Mouse (Mus musculus) liver, embryonic 14.5 days (tissue): ENCODE data around the gene Pttg1. TPM values are rescaled to one million over a fixed set of nuclear protein-coding genes. Genes with fewer than 3 reads are reported as not detected.

Experiments used
- ATAC-seq: fragments of 200-750 bp; cut with Nextera tagmentation; 2 replicates; pipeline ENCODE4 v1.8.0; 2017; ENCODE audit warnings: moderate number of reproducible peaks, mild to moderate bottlenecking, moderate library complexity; ENCODE audit not compliant: insufficient read depth
- DNase-seq, 3 experiments: peaks; one replicate each; pipeline ENCODE4 v3.0.0-alpha.2; 2012 to 2013; ENCODE audit warnings: low read depth in 3 of 3, low spot score in 3 of 3
- H3K27ac ChIP-seq: fragments of 300-500 bp; sonication (generic); 2 replicates; pipeline ENCODE4 v1.5.1; 2014; ENCODE audit warnings: moderate library complexity, mild to moderate bottlenecking, control low read depth, inconsistent platforms
- H3K27me3 ChIP-seq: fragments of 300-500 bp; sonication (generic); 2 replicates; pipeline ENCODE4 v1.6.1; 2014; ENCODE audit warnings: mild to moderate bottlenecking, low read length, moderate library complexity; ENCODE audit not compliant: control insufficient read depth, insufficient read depth
- H3K36me3 ChIP-seq: fragments of 300-500 bp; sonication (generic); replicated peaks from 2 replicates; pipeline ENCODE4 v1.6.1; 2014; ENCODE audit warnings: low read depth; ENCODE audit not compliant: control insufficient read depth, insufficient read depth
- H3K4me1 ChIP-seq, 2 experiments: fragments of 200-500 bp in 1 of 2; fragments of 300-500 bp in 1 of 2; sonication (generic) in 1 of 2; replicated peaks; 2 replicates each; pipeline ENCODE4 v1.6.1; 2012 to 2014; ENCODE audit warnings: antibody characterized with exemption in 1 of 2, inconsistent platforms in 1 of 2, low read length in 1 of 2; ENCODE audit not compliant: control insufficient read depth in 2 of 2, insufficient read depth in 2 of 2
- H3K4me2 ChIP-seq: fragments of 300-500 bp; sonication (generic); 2 replicates; pipeline ENCODE4 v1.6.1; 2014; ENCODE audit warnings: low read depth, mild to moderate bottlenecking, control low read depth, moderate library complexity
- H3K4me3 ChIP-seq, 2 experiments: fragments of 200-500 bp in 1 of 2; fragments of 300-500 bp in 1 of 2; sonication (generic) in 1 of 2; 2 replicates each; pipeline ENCODE4 v1.5.1; 2012 to 2014; ENCODE audit warnings: low read depth in 2 of 2, low read length in 2 of 2, mild to moderate bottlenecking in 2 of 2, control low read depth in 1 of 2, inconsistent platforms in 1 of 2, moderate library complexity in 1 of 2; ENCODE audit not compliant: insufficient read depth in 1 of 2
- H3K9ac ChIP-seq: fragments of 300-500 bp; sonication (generic); replicated peaks from 2 replicates; pipeline ENCODE4 v1.6.1; 2014; ENCODE audit warnings: mild to moderate bottlenecking, control low read depth, moderate library complexity
- H3K9me3 ChIP-seq: fragments of 300-500 bp; sonication (generic); 2 replicates; pipeline ENCODE4 v1.6.1; 2016; ENCODE audit warnings: low read length, mixed read lengths; ENCODE audit not compliant: control insufficient read depth
- CTCF ChIP-seq: IDR thresholded peaks from 2 replicates; pipeline ENCODE4 v1.5.1; 2016; ENCODE audit warnings: antibody characterized with exemption, low read depth, control low read depth
- EP300 ChIP-seq: IDR thresholded peaks from 2 replicates; pipeline ENCODE4 v1.6.1; 2016; ENCODE audit warnings: antibody characterized with exemption, low read depth
- WGBS: fragments of 180-500 bp; shearing (Covaris S2); extraction: QIAGEN DNeasy Blood & Tissue Kit; methylation state at CpG from one replicate; pipeline ENCODE4 v1.1.7; 2014; ENCODE audit not compliant: insufficient replicate concordance; 5-methylcytosine and 5-hydroxymethylcytosine counted together
- polyA plus RNA-seq, 2 experiments: library from polyadenylated mRNA; depleted of rRNA in 1 of 2; stranded (reverse) in 1 of 2; unstranded in 1 of 2; fragments of >200 nt; fragmentation: Nextera tagmentation in 1 of 2; extraction: Ambion mirVana in 1 of 2; gene quantifications; 2 replicates each; pipeline versions ENCODE4 v1.2.1 to v1.2.3; 2012 to 2014

The Pttg1 gene
- polyA plus RNA-seq, 2 experiments, result 35.0 to 58.2 TPM

DNA sequence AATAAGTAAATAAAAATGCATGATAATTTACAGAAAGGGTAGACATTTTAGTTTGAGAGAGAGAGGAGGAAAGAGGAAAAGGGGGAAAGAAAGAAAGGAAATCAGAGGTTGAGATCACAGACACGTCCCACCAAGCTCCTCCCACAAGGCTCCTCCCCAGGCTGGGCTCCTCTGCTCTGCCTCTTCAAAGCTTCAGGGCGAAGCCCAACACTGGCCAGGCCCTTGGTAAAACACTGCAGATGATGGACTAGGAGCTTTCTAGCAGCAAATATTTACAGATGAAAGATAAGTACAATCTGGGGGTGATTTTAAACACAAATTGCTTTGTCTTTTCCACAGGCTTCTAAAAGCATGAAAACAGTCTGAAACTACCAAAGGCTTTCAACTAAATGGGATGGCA, 33.3 kb downstream of the Pttg1 start:
- Histone ChIP-seq H3K9me3 (no peaks in the 10 kb centered on the region), H3K27me3 (no peaks in the 10 kb centered on the region), H3K4me2 (no peak overlapping the region), H3K4me3 (no peak overlapping the region), H3K36me3 (no peaks in the 10 kb centered on the region), H3K27ac (no peak overlapping the region), H3K4me1 (no peaks in the 10 kb centered on the region), H3K9ac (no peak overlapping the region)
- WGBS, result 25% methylated on average over 2 of the region's 2 CpGs
- no peak for DNase-seq
- TF ChIP-seq EP300 (no peak), CTCF (no peak)
- no peak for ATAC-seq

DNA sequence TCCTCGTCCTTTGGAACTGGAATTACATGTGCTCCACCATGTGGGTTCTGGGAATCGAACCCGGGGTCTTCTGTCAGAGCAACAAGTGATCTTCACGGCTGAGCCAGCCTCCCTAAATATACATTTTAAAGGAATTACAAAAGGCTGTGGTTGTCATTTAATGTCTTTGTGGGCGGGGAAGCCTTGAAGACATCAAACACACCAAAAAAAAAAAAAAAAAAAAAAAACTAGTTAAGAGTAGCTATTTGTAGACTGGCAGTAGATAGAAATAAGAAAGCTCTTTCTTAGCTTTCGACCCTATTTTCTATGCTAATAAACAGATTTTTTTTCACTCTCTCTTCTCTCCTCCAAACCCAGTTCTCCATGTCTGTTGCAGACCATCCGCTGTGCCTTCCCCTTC, 36.9 kb downstream of the Pttg1 start:
- Histone ChIP-seq H3K27me3 (no peaks in the 10 kb centered on the region; the same call in 1 of the 2 replicates), H3K4me2 (no peak overlapping the region), H3K27ac (no peak overlapping the region), H3K36me3 (no peaks in the 10 kb centered on the region), H3K9ac (no peak overlapping the region), H3K9me3 (no peaks in the 10 kb centered on the region), H3K4me1 (peaks cover 0 to 3% of the 10 kb centered on the region in 2 experiments; a peak in 1 of 4 replicates), H3K4me3 (no peak overlapping the region)
- 52% methylated on average over 7 of the region's 7 CpGs for WGBS
- DNase-seq (no peak), ATAC-seq (no peak)
- TF ChIP-seq CTCF, result no peak
- TF ChIP-seq EP300, result no peak

DNA sequence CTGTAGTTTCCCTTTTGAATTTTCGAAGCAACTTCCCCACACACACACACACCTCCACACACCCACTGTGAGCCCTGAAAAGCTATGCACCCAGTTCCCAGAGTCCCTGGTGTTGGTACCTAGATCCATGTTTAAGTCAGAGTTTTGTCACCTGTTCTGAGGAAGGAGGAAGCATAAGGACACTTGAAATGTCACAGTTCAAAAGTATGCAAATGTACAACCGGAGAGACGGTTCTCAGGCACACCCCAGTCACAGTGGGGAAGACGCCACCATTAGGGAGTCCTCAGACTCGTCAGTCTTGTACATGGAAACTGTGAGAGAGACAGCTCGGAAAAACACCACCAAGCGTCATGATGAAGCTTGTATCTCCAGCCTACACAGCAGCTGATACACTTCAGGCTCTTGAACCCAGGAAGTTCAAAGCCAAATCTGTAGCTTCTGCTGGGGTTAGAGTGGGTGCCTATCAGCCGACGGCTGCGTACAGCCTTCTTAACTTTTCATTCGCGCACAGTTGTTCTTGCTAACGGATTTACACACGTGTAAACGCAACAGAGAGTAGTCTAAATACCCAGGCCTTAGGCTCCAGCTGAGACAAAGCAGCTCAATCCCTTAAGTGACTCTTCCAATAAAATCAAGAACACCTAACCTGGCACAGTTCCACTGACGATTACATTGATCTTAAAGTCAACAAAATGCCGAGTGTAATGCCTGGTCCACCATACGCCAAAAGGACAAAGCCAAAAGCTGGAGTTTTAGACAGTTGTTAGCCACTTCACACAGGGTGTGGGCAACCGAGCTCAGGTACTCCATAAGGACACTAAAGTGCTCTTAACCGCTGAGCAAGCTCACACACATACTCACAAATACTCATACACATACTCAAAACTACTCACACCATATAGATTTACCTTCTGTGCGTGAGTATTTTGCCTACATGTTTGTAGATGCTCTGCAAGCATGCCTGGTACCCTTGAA, 37.6 kb downstream of the Pttg1 start:
- DNase-seq (no peak), ATAC-seq (no peak)
- Histone ChIP-seq H3K36me3 (no peaks in the 10 kb centered on the region), H3K27me3 (no peaks in the 10 kb centered on the region; the same call in 1 of the 2 replicates), H3K4me2 (no peak overlapping the region), H3K4me1 (peaks cover 0 to 3% of the 10 kb centered on the region in 2 experiments; a peak in 1 of 4 replicates), H3K9me3 (no peaks in the 10 kb centered on the region), H3K9ac (no peak overlapping the region), H3K4me3 (no peak overlapping the region), H3K27ac (no peak overlapping the region)
- WGBS, result 65% methylated on average over 21 of the region's 21 CpGs
- TF ChIP-seq EP300 (no peak), CTCF (no peak)

DNA sequence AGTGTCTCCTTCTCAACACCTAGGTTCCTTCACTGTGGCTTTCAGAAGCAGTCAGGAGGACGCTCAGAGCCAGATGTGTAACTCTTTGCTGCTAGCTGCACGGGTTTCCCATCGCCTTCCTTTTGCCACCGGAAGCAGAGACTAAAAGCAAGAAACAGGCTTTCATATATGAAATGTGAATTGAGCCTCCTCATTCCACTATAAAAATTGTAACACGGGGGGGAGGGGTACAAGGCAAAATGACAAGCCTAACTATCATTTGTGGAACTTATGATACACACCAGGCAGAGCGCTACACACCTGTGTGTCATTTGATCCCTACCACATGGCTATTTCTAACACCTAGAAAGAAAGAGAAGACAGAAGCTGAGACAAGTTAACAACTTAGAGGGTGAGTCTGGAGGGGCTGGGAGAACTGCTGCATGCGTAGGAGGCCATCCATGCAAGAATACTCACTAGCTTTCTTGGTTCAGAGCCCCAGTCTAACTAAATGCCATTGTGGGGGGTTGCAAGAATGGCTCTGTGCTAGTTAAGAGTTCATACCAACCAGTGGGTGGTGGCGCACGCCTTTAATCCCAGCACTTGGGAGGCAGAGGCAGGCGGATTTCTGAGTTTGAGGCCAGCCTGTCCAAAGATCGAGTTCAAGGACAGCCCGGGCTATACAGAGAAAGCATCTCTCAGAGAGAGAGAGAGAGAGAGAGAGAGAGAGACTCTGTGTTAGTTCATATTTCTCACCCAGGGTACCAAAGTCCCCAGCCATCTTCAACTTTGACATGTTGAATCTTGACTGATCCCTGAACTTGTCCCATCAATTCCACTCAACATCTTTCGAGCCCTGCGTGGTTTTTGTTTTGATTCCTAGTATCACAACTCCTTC, 38.8 kb downstream of the Pttg1 start:
- Histone ChIP-seq H3K27ac (no peak overlapping the region), H3K27me3 (no peaks in the 10 kb centered on the region; the same call in 1 of the 2 replicates), H3K36me3 (no peaks in the 10 kb centered on the region), H3K4me3 (no peak overlapping the region), H3K4me1 (peaks cover 0 to 3% of the 10 kb centered on the region in 2 experiments; a peak in 1 of 4 replicates), H3K4me2 (no peak overlapping the region), H3K9me3 (no peaks in the 10 kb centered on the region), H3K9ac (no peak overlapping the region)
- TF ChIP-seq CTCF, result no peak
- no peak for TF ChIP-seq EP300
- ATAC-seq (no peak), DNase-seq (no peak)
- 72% methylated on average over 14 of the region's 14 CpGs for WGBS
